Mouse (Mus musculus): ENCODE results near the gene Cep57l1.

The Cep57l1 gene

DNA sequence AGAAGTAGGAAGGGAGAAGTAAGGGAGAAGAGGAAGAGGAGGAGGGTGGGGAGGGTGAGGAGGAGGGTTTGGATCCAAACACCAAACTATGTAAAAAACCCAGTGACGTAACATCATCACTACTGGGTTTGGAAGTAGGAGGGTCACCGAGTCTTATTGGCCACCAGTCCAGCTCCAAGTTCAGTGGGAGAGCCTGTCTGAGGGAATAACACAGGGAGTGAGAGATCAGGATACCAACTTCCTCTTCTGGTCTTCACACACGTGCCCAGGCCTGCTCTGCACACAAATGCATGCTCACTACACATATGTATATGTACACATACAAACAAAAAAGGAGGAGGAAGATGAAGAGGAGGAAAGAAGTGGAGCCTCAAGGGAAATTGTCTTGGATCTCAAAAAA lies 135.3 kb downstream of the Cep57l1 start:
- no peak for DNase-seq

DNA sequence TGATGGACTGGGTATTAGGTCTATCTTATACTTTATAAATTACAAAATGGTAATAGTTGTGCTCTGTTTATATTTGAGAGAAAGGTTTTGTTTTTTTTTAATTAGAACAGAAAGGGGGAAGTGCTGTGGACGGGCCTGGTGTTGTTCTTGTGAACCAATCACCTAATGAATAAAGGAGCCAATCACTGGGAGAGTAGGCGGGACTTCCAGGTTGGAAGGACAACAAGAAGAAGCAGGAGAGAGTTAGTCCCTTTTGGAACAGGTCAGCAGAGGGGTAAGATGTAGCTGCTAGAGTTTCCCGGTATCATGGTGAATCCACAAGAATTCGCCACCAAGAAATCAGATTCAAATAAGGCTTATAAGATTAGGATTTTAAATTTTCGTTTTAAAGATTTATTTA lies 139.5 kb downstream of the Cep57l1 start:
- DNase-seq, result no peak

All from layer of hippocampus, adult 9-11 months (tissue).